ENCODE assay signal across 8 mouse cellular contexts in genomic region chr4:40279276-40279900, GRCm38 (mm10). TPM values are rescaled to one million over a fixed set of nuclear protein-coding genes. Genes with fewer than 3 reads are reported as not detected.
DNase-seq lines count a peak whose midpoint lies in the region; ATAC-seq and TF ChIP-seq lines count a peak whose summit lies in the region.

Gene Ndufb6, minus strand, starts transcription at chr4:40279421.

- no peak for TF ChIP-seq CTCF in liver, embryonic 14.5 days (IDR thresholded peaks at IDR 0.05; ENCODE audit: low read depth)
- TF ChIP-seq CTCF in stomach, postnatal 0 days (IDR thresholded peaks at IDR 0.05; ENCODE audit: low read depth) = no peak

- H3K4me1 ChIP-seq in forebrain, embryonic 10.5 days = peaks cover 21% of the 10 kb centered on the region
- peaks cover 12% of the 10 kb centered on the region for H3K4me1 ChIP-seq in heart, embryonic 15.5 days (replicated peaks)
- H3K4me1 ChIP-seq in liver, embryonic 14.5 days (replicated peaks; ENCODE audit: control insufficient read depth in 2 of 2, insufficient read depth in 2 of 2, low read length in 1 of 2) = peaks cover 0 to 5% of the 10 kb centered on the region in 2 experiments; a peak in 1 of 4 replicates
- peaks cover 4% of the 10 kb centered on the region; the same call in 1 of the 2 replicates for H3K4me1 ChIP-seq in neural tube, embryonic 11.5 days (ENCODE audit: control insufficient read depth, insufficient read depth, low read length)
- peaks cover 3% of the 10 kb centered on the region; the same call in 1 of the 2 replicates for H3K4me1 ChIP-seq in stomach, postnatal 0 days (replicated peaks; ENCODE audit: control insufficient read depth, insufficient read depth)

- peak within 1 kb of the TSS; percentile 83 for H3K9ac ChIP-seq in heart, embryonic 15.5 days
- H3K9ac ChIP-seq in liver, embryonic 14.5 days (replicated peaks) = peak within 1 kb of the TSS; percentile 82
- peak within 1 kb of the TSS; percentile 82 for H3K9ac ChIP-seq in neural tube, embryonic 11.5 days (ENCODE audit: low read length)
- peak within 1 kb of the TSS; percentile 87 for H3K9ac ChIP-seq in stomach, postnatal 0 days (ENCODE audit: low read length)

- no peak for TF ChIP-seq EP300 in liver, embryonic 14.5 days (IDR thresholded peaks at IDR 0.05; ENCODE audit: low read depth)
- no peak for TF ChIP-seq EP300 in stomach, postnatal 0 days (optimal IDR thresholded peaks at IDR 0.05)

- no peaks in the 10 kb centered on the region for H3K9me3 ChIP-seq in forebrain, embryonic 10.5 days
- no peaks in the 10 kb centered on the region for H3K9me3 ChIP-seq in heart, embryonic 15.5 days (replicated peaks)
- no peaks in the 10 kb centered on the region for H3K9me3 ChIP-seq in liver, embryonic 14.5 days (ENCODE audit: control insufficient read depth, low read length)
- no peaks in the 10 kb centered on the region for H3K9me3 ChIP-seq in neural tube, embryonic 11.5 days (ENCODE audit: control insufficient read depth, low read length)
- no peaks in the 10 kb centered on the region for H3K9me3 ChIP-seq in stomach, postnatal 0 days (ENCODE audit: control insufficient read depth, low read length)

- peak; percentile 87 for DNase-seq in c-Kit-negative CD71-positive TER-119-positive erythroid progenitor cells, embryonic 14.5 days (ENCODE audit: low read depth, low spot score)
- DNase-seq in forebrain, embryonic 10.5 days (ENCODE audit: extremely low spot score, low spot score) = peak; percentile 96
- peak; percentile 96 to 97 for DNase-seq in kidney, postnatal 25 days
- peak; percentile 81 to 86 (median 85) for DNase-seq in liver, embryonic 14.5 days (ENCODE audit: low read depth in 3 of 3, low spot score in 3 of 3)
- DNase-seq in neural tube, embryonic 11.5 days (ENCODE audit: low spot score) = peak; percentile 98
- peak; percentile 96 for DNase-seq in stomach, postnatal 0 days (ENCODE audit: low spot score)

- H3K36me3 ChIP-seq in forebrain, embryonic 10.5 days (replicated peaks) = peaks cover 20% of the 10 kb centered on the region
- H3K36me3 ChIP-seq in heart, embryonic 15.5 days = peaks cover 22% of the 10 kb centered on the region
- H3K36me3 ChIP-seq in liver, embryonic 14.5 days (replicated peaks; ENCODE audit: control insufficient read depth, insufficient read depth, low read depth) = no peaks in the 10 kb centered on the region
- peaks cover 3% of the 10 kb centered on the region; the same call in 1 of the 2 replicates for H3K36me3 ChIP-seq in neural tube, embryonic 11.5 days (ENCODE audit: control insufficient read depth, insufficient read depth, low read length)
- no peaks in the 10 kb centered on the region for H3K36me3 ChIP-seq in stomach, postnatal 0 days (ENCODE audit: control insufficient read depth, insufficient read depth, low read length)

- WGBS in forebrain, embryonic 10.5 days = under 1% methylated on average over 36 of the region's 36 CpGs
- under 1% methylated on average over 36 of the region's 36 CpGs for WGBS in heart, embryonic 15.5 days
- under 1% methylated on average over 36 of the region's 36 CpGs for WGBS in liver, embryonic 14.5 days (ENCODE audit: insufficient replicate concordance)
- under 1% methylated on average over 36 of the region's 36 CpGs for WGBS in neural tube, embryonic 11.5 days
- WGBS in stomach, postnatal 0 days = under 1% methylated on average over 36 of the region's 36 CpGs

- H3K27me3 ChIP-seq in forebrain, embryonic 10.5 days (ENCODE audit: poor library complexity, severe bottlenecking) = no peaks in the 10 kb centered on the region
- H3K27me3 ChIP-seq in heart, embryonic 15.5 days = no peaks in the 10 kb centered on the region
- H3K27me3 ChIP-seq in liver, embryonic 14.5 days (ENCODE audit: control insufficient read depth, insufficient read depth, low read length) = no peaks in the 10 kb centered on the region
- H3K27me3 ChIP-seq in neural tube, embryonic 11.5 days (ENCODE audit: control insufficient read depth, insufficient read depth, low read length) = no peaks in the 10 kb centered on the region
- no peaks in the 10 kb centered on the region for H3K27me3 ChIP-seq in stomach, postnatal 0 days (ENCODE audit: control insufficient read depth, insufficient read depth, low read length)

- peak; percentile 83 for ATAC-seq in CD4-positive, CD25-positive, alpha-beta regulatory T cell, adult 4 months
- ATAC-seq in heart, embryonic 15.5 days (replicated peaks; ENCODE audit: insufficient number of reproducible peaks, insufficient read depth, low FRiP score, low read depth) = peak; percentile 95
- ATAC-seq in liver, embryonic 14.5 days (ENCODE audit: insufficient read depth) = peak; percentile 98
- peak; percentile 94 for ATAC-seq in neural tube, embryonic 11.5 days (ENCODE audit: insufficient read depth, low FRiP score, low TSS enrichment)
- peak; percentile 99 for ATAC-seq in stomach, postnatal 0 days (ENCODE audit: low FRiP score, low TSS enrichment)

- peak within 1 kb of the TSS; percentile 95 for H3K4me3 ChIP-seq in forebrain, embryonic 10.5 days
- H3K4me3 ChIP-seq in heart, embryonic 15.5 days = peak within 1 kb of the TSS; percentile 78
- peak within 1 kb of the TSS; percentile 85 to 89 for H3K4me3 ChIP-seq in liver, embryonic 14.5 days (ENCODE audit: insufficient read depth in 1 of 2, low read depth in 2 of 2, low read length in 2 of 2)
- H3K4me3 ChIP-seq in neural tube, embryonic 11.5 days (ENCODE audit: low read depth, low read length) = peak within 1 kb of the TSS; percentile 95
- H3K4me3 ChIP-seq in stomach, postnatal 0 days (ENCODE audit: low read depth, low read length) = peak within 1 kb of the TSS; percentile 76

- H3K27ac ChIP-seq in forebrain, embryonic 10.5 days = peak within 1 kb of the TSS; percentile 87
- H3K27ac ChIP-seq in heart, embryonic 15.5 days = peak within 1 kb of the TSS; percentile 85
- peak within 1 kb of the TSS; percentile 5; the same call in 1 of the 2 replicates for H3K27ac ChIP-seq in liver, embryonic 14.5 days
- peak within 1 kb of the TSS; percentile 46; the same call in 1 of the 2 replicates for H3K27ac ChIP-seq in neural tube, embryonic 11.5 days (ENCODE audit: low read depth, low read length)
- peak within 1 kb of the TSS; percentile 91 for H3K27ac ChIP-seq in stomach, postnatal 0 days (replicated peaks)

- peak within 1 kb of the TSS; percentile 83 for H3K4me2 ChIP-seq in heart, embryonic 15.5 days
- peak within 1 kb of the TSS; percentile 72 for H3K4me2 ChIP-seq in liver, embryonic 14.5 days (ENCODE audit: low read depth)
- peak within 1 kb of the TSS; percentile 69 for H3K4me2 ChIP-seq in neural tube, embryonic 11.5 days (ENCODE audit: low read depth)
- H3K4me2 ChIP-seq in stomach, postnatal 0 days (replicated peaks; ENCODE audit: low read depth) = peak within 1 kb of the TSS; percentile 90

RNA-seq across cellular contexts. Expression of gene Ndufb6, which starts in this region (rescaled TPM):
- 100 to 1,000 TPM; 112 to 124 TPM for polyA plus RNA-seq in CD4-positive, CD25-positive, alpha-beta regulatory T cell, adult 4 months (2017; shearing (Covaris generic))
- 307 and 312 TPM in 2 replicates for polyA plus RNA-seq in forebrain, embryonic 10.5 days (2016; fragmentation: Nextera tagmentation; extraction: Ambion mirVana)
- 485 and 594 TPM in 2 replicates for polyA plus RNA-seq in heart, embryonic 15.5 days (2015; fragmentation: Nextera tagmentation; extraction: Ambion mirVana)
- 56.4 and 62.1 TPM in 2 replicates for polyA plus RNA-seq in liver, embryonic 14.5 days (2012; rRNA removed)
- 161 TPM in 2 replicates for polyA plus RNA-seq in liver, embryonic 14.5 days (2014; fragmentation: Nextera tagmentation; extraction: Ambion mirVana)
- 274 and 296 TPM in 2 replicates for polyA plus RNA-seq in neural tube, embryonic 11.5 days (2014; fragmentation: Nextera tagmentation; extraction: Ambion mirVana)
- 354 and 360 TPM in 2 replicates for polyA plus RNA-seq in stomach, postnatal 0 days (2015; fragmentation: Nextera tagmentation; extraction: Ambion mirVana)

Comparison
In these comparisons a context has a peak if more than half of its experiments do, and no peak if none do; other contexts are left out.
1. Peak in every context shown above with its lines: DNase-seq, ATAC-seq, H3K4me3 ChIP-seq and H3K27ac ChIP-seq.
2. H3K27ac ChIP-seq: peak in every context shown above with its lines; median percentile 91 in stomach, postnatal 0 days; 87 in forebrain, embryonic 10.5 days; 85 in heart, embryonic 15.5 days; 46 in neural tube, embryonic 11.5 days; 5 in liver, embryonic 14.5 days.